Mouse (Mus musculus) bone marrow, adult 2 months (tissue): ENCODE measurements around the gene Smtnl2.

Experiments
- CTCF ChIP-seq: fragments of 200-500 bp; IDR thresholded peaks from 2 replicates; pipeline ENCODE4 v1.5.1; 2011; ENCODE audit warnings: low read length, control low read depth; ENCODE audit not compliant: control insufficient read depth, insufficient read depth
- POLR2A ChIP-seq: fragments of 200-500 bp; IDR thresholded peaks from 2 replicates; pipeline ENCODE4 v1.6.1; 2011; ENCODE audit warnings: low read depth, mild to moderate bottlenecking, control low read depth, low read length, borderline replicate concordance; ENCODE audit not compliant: control insufficient read depth

GRCm38 (mm10) chr11:72458502-72458901 is 47.0 kb upstream of the Smtnl2 start:
- TF ChIP-seq CTCF = no peak
- TF ChIP-seq POLR2A = no peak
